Mouse (Mus musculus) hindbrain, embryonic 16.5 days (tissue): Measurements from ENCODE around the gene Aoc2. TPM values are rescaled to one million over a fixed set of nuclear protein-coding genes. Genes with fewer than 3 reads are reported as not detected.
"Not testable (repeated sequence)": the region's sequence is repeated elsewhere in the genome, so short reads cannot be mapped to it uniquely, and the experiment has no call there.

Experiments used
- ATAC-seq: fragments of 200-750 bp; cut with Nextera tagmentation; 2 replicates; pipeline ENCODE4 v1.8.0; 2017; ENCODE audit warnings: moderate TSS enrichment, moderate library complexity
- H3K27ac ChIP-seq: fragments of 300-500 bp; sonication (generic); 2 replicates; pipeline ENCODE4 v1.5.1; 2014; ENCODE audit warnings: low read depth, mild to moderate bottlenecking, control low read depth, low read length, moderate library complexity
- H3K27me3 ChIP-seq: fragments of 300-500 bp; sonication (generic); replicated peaks from 2 replicates; pipeline ENCODE4 v1.6.1; 2014; ENCODE audit warnings: low read length; ENCODE audit not compliant: control insufficient read depth, insufficient read depth
- H3K36me3 ChIP-seq: fragments of 300-500 bp; sonication (generic); 2 replicates; pipeline ENCODE4 v1.6.1; 2014; ENCODE audit warnings: mild to moderate bottlenecking, low read length, moderate library complexity, mixed read lengths; ENCODE audit not compliant: control insufficient read depth, insufficient read depth
- H3K4me1 ChIP-seq: fragments of 300-500 bp; sonication (generic); 2 replicates; pipeline ENCODE4 v1.6.1; 2014; ENCODE audit warnings: low read depth, low read length; ENCODE audit not compliant: control insufficient read depth, insufficient read depth
- H3K4me2 ChIP-seq: fragments of 300-500 bp; sonication (generic); 2 replicates; pipeline ENCODE4 v1.6.1; 2014; ENCODE audit warnings: mild to moderate bottlenecking, low read length, control low read depth, moderate library complexity
- H3K4me3 ChIP-seq: fragments of 300-500 bp; sonication (generic); 2 replicates; pipeline ENCODE4 v1.5.1; 2014; ENCODE audit warnings: mild to moderate bottlenecking, low read length, control low read depth, moderate library complexity
- H3K9ac ChIP-seq: fragments of 300-500 bp; sonication (generic); 2 replicates; pipeline ENCODE4 v1.6.1; 2014; ENCODE audit warnings: low read depth, mild to moderate bottlenecking, control low read depth, low read length, moderate library complexity
- H3K9me3 ChIP-seq: fragments of 300-500 bp; sonication (generic); 2 replicates; pipeline ENCODE4 v1.6.1; 2014; ENCODE audit warnings: mild to moderate bottlenecking, low read length, moderate library complexity; ENCODE audit not compliant: control insufficient read depth
- WGBS: fragments of 180-500 bp; shearing (Covaris S2); extraction: QIAGEN DNeasy Blood & Tissue Kit; methylation state at CpG from one replicate; pipeline ENCODE4 v1.1.7; 2014; 5-methylcytosine and 5-hydroxymethylcytosine counted together
- polyA plus RNA-seq: library from polyadenylated mRNA; unstranded; fragments of >200 nt; fragmentation: Nextera tagmentation; extraction: Ambion mirVana; gene quantifications from 2 replicates; pipeline ENCODE4 v1.2.1, GENCODE M21; 2015

Aoc2 gene
- polyA plus RNA-seq, 1 experiment from 2014 or later, result 0.93 TPM

DNA sequence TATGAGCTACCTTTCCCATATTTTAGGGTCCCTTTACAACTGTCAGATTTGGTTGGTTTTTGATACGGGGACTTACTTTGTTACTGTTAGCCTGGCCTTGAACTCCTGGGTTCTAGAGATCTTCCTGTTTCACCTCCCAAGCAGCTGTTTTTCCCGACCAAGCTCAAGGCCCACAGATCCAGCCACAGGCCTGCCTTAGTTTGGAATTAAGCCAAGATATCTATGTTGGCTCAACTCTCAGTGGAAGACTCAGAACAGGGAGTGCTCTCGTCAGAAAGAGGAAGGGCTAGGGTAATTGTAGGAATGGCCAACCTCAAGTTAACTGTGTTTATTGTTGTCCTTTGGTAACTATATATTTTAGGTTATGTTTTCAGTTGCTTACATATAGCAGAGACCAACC lies 12.7 kb upstream of the Aoc2 start:
- WGBS, result 71% methylated on average over 3 of the region's 3 CpGs
- no peak overlapping the region for H3K9ac ChIP-seq
- H3K4me1 ChIP-seq, result peaks cover 8% of the 10 kb centered on the region

DNA sequence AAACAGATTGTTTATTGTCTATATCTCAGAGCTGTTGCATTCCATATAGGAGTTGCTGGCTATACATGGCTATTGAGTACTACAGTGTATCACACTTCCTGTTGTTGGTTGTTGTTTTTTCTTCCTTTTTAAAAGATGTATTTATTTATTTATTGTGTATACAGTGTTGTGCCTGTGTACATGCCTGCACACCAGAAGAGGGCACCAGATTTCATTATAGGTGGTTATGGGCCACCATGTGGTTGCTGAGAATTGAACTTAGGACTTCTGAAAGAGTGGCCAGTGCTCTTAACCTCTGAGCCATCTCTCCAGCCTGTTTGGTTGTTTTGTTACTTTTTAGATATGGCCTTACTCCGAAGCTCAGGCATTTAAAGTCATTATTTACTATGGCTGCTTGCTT lies 10.3 kb upstream of the Aoc2 start:
- Histone ChIP-seq H3K4me3 (no peak overlapping the region), H3K4me1 (peaks cover 15% of the 10 kb centered on the region), H3K27ac (no peak overlapping the region), H3K27me3 (no peaks in the 10 kb centered on the region), H3K4me2 (no peak overlapping the region), H3K9me3 (no peaks in the 10 kb centered on the region), H3K9ac (no peak overlapping the region), H3K36me3 (peaks cover 2% of the 10 kb centered on the region; the same call in 1 of the 2 replicates)
- ATAC-seq, result no peak
- 90% methylated on average over 1 of the region's 1 CpGs for WGBS

More for the DNA sequence above, 12.7 kb upstream of the Aoc2 start:
- no peak overlapping the region for H3K4me3 ChIP-seq
- no peaks in the 10 kb centered on the region for H3K36me3 ChIP-seq
- no peak overlapping the region for H3K27ac ChIP-seq
- H3K9me3 ChIP-seq, result no peaks in the 10 kb centered on the region
- no peak for ATAC-seq
- H3K4me2 ChIP-seq, result no peak overlapping the region
- no peaks in the 10 kb centered on the region for H3K27me3 ChIP-seq

DNA sequence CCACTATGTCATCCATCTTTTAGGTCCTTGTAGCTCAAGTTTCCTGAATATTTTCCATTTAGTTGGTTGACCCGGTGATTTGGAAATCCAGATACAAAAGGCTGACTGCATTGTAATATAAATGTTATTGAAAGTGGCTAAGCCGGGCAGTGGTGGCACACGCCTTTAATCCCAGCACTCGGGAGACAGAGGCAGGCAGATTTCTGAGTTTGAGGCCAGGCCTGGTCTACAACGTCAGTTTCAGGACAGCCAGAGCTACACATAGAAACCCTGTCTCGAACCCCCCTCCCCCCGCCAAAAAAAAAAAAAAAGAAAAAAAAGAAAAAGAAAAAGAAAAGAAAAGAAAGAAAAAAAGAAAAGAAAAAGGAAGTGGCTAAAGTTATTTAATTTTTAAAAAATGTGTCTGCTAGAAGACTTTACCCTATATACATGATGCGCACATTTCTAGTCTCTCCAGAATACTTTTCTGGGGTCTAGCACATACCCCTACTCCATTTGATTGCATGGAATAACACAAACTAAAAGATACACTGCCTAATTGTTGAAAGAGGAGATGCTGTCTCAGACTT lies 9.7 kb upstream of the Aoc2 start:
- Histone ChIP-seq H3K4me2 (peak overlapping the region; percentile 98), H3K36me3 (peaks cover 5% of the 10 kb centered on the region; the same call in 1 of the 2 replicates), H3K4me1 (peaks cover 15% of the 10 kb centered on the region), H3K4me3 (peak overlapping the region; percentile 59), H3K9ac (peak overlapping the region; percentile 73), H3K27me3 (no peaks in the 10 kb centered on the region), H3K27ac (peak overlapping the region; percentile 83), H3K9me3 (no peaks in the 10 kb centered on the region)
- 0 out of 2 replicates have a peak, but pooled peaks have one; percentile 11 for ATAC-seq
- 84% methylated on average over 8 of the region's 8 CpGs for WGBS

DNA sequence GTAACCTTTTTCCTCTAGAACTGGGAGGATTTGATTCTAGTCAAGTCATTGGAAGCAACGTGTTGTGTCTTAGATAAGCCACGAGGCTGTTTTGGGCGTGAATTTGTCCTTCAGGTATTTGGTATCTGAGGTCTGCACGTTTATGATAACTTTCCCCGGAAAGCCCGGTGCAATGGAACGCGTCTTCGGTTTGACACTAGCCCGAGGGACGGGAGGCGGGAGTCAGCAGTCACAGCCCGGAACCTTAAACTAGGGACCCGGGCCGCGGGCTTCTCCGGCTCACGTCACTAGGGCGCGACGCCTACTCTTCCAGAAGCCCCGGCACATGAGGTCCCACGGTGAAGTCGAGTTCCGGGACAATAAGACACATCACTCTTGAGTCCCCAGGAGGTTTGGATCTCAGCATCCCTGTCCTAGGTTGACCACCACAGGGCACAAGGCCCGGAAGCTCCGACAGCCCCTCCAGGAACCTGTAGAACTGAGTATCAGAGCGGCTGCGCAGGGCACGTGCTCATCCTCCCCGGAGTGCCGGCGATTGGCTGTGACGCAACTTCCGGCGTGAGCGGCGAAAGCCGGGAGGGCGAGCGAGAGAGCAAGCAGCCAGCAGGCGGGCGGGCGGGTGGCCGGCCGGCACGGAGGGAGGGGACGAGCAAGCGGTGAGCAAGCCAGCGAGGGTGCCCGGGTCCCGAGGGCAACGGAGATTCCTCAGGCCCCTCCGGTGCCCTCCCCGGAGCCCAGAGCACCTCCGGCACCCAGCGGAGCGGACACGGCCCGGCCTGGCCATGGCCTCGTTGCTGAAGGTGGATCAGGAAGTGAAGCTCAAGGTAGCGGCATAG lies 9.0 kb upstream of the Aoc2 start, which contains the start of gene Psme3:
Gene Psme3, plus strand, starts transcription at position 549 of the 836 bp plus-strand sequence.
- Histone ChIP-seq H3K4me3 (peak within 1 kb of the TSS; percentile 59), H3K4me1 (peaks cover 15% of the 10 kb centered on the region), H3K9me3 (no peaks in the 10 kb centered on the region), H3K36me3 (peaks cover 9% of the 10 kb centered on the region; the same call in 1 of the 2 replicates), H3K9ac (peak within 1 kb of the TSS; percentile 73), H3K27ac (peak within 1 kb of the TSS; percentile 83), H3K4me2 (peak within 1 kb of the TSS; percentile 98), H3K27me3 (no peaks in the 10 kb centered on the region)
- under 1% methylated on average over 62 of the region's 62 CpGs for WGBS
- peak; percentile 95 for ATAC-seq

DNA sequence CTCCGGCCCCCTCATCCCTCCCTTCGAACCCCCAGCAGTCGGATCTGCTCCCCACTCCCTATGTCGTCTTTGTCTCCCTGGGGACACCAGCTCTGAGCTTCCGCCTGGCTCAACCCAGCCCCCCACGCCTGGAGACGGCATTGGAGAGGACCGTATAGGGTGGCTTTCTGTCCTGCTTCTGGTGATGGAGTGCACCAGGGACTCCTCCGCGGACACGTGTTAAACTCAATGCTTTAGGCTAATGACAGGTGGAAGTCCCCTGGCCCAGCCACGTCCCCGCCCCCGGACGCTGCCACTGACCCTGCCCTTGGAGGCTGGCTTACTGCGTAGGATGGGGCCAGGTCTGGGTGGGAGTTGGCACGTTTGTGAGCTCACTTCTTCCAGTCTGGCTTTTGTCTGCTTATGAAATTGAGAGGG lies 8.4 kb upstream of the Aoc2 start:
- Histone ChIP-seq H3K4me3 (peak overlapping the region; percentile 59), H3K9ac (peak overlapping the region; percentile 73), H3K9me3 (no peaks in the 10 kb centered on the region), H3K36me3 (peaks cover 15% of the 10 kb centered on the region), H3K4me1 (peaks cover 15% of the 10 kb centered on the region), H3K27ac (peak overlapping the region; percentile 83), H3K4me2 (peak overlapping the region; percentile 98), H3K27me3 (no peaks in the 10 kb centered on the region)
- under 1% methylated on average over 17 of the region's 17 CpGs for WGBS
- peak; percentile 66 for ATAC-seq

DNA sequence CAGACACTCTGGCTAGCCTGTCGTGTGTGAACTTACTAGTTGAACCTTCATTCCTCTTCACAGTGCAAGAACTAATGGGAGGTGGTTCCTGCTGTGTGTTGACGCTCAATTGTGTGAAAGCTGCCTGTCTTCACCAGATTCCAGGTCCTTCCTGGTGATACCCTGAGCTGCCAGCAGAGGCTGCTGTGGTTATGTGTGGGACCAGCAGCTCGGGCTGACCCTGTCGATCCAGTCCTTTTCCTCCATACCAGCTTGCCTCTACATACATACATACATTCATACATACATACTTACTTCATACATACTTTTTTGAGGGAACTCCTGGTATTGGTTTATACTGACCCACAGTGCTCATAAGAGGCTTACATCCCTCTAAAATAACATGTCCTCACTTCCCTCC lies 1.3 kb upstream of the Aoc2 start:
- Histone ChIP-seq H3K27ac (no peak overlapping the region), H3K27me3 (no peaks in the 10 kb centered on the region), H3K36me3 (peaks cover 33% of the 10 kb centered on the region), H3K4me2 (no peak overlapping the region), H3K4me1 (no peaks in the 10 kb centered on the region), H3K9me3 (no peaks in the 10 kb centered on the region), H3K9ac (no peak overlapping the region), H3K4me3 (no peak overlapping the region)
- 15% methylated on average over 4 of the region's 4 CpGs for WGBS
- peak; percentile 79 for ATAC-seq

DNA sequence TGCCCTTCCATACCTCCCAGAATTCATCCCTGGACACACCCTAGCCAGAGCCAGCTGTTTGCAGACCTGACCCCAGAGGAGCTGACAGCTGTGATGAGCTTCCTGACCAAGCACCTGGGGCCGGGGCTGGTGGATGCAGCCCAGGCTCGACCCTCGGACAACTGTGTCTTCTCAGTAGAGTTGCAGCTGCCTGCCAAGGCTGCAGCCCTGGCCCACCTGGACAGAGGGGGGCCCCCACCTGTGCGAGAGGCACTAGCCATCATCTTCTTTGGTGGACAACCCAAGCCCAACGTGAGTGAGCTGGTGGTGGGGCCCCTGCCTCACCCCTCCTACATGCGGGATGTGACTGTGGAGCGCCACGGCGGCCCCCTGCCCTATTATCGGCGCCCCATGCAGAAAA lies 338 bp downstream of the Aoc2 start:
- H3K9me3 ChIP-seq, H3K4me3 ChIP-seq, H3K4me1 ChIP-seq, H3K9ac ChIP-seq, ATAC-seq, H3K27ac ChIP-seq, H3K27me3 ChIP-seq, H3K4me2 ChIP-seq: not testable (repeated sequence)
- H3K36me3 ChIP-seq, result peaks cover 28% of the 10 kb centered on the region
- WGBS, result 94% methylated on average over 11 of the region's 11 CpGs

DNA sequence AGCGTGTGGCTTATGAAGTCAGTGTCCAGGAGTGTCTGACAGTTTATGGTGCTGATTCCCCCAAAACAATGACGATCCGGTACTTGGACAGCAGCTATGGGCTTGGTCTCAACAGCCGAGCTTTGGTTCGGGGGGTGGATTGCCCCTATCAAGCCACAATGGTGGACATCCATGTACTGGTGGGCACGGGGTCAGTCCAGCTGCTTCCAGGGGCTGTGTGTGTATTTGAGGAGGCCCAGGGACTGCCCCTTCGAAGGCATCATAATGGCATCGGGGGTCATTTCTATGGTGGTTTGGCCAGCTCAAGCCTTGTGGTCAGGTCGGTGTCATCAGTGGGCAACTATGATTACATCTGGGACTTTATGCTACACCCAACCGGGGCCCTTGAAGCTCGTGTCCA lies 1.3 kb downstream of the Aoc2 start:
- WGBS, result 90% methylated on average over 11 of the region's 11 CpGs
- H3K9ac ChIP-seq, result no peak overlapping the region
- no peaks in the 10 kb centered on the region for H3K9me3 ChIP-seq
- H3K4me2 ChIP-seq, result no peak overlapping the region
- no peak for ATAC-seq
- no peaks in the 10 kb centered on the region for H3K4me1 ChIP-seq
- H3K27me3 ChIP-seq, result no peaks in the 10 kb centered on the region
- no peak overlapping the region for H3K27ac ChIP-seq
- peaks cover 21% of the 10 kb centered on the region for H3K36me3 ChIP-seq
- no peak overlapping the region for H3K4me3 ChIP-seq

DNA sequence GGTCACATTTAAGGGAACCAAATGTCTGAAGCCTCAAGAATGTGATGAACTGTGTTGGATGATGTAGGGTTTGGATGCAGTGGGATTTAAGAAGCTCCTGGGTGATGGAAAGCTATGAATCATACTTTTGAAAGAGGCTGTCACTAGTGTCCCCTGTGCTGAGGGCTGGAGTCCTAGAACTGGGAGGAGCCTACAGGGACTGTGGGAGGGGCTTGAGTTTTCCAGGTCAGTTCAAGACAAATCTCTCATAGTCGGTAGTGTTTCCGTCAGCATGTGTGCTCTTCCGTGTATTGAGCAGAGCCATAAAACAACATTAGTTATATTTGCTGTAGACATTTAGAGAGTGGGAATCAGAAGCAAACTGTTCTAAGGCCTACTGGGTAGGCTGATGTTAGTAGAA lies 2.4 kb downstream of the Aoc2 start:
- no peak overlapping the region for H3K4me2 ChIP-seq
- no peaks in the 10 kb centered on the region for H3K27me3 ChIP-seq
- H3K9me3 ChIP-seq, result no peaks in the 10 kb centered on the region
- peaks cover 13% of the 10 kb centered on the region; the same call in 1 of the 2 replicates for H3K36me3 ChIP-seq
- no peak overlapping the region for H3K4me3 ChIP-seq
- WGBS, result 44% methylated on average over 3 of the region's 3 CpGs
- H3K27ac ChIP-seq, result no peak overlapping the region
- ATAC-seq, result no peak
- H3K9ac ChIP-seq, result no peak overlapping the region
- no peaks in the 10 kb centered on the region for H3K4me1 ChIP-seq
